Mouse (Mus musculus): ENCODE data around the gene Ift52. TPM values are rescaled to one million over a fixed set of nuclear protein-coding genes. Genes with fewer than 3 reads are reported as not detected.
A peak's percentile ranks its signal among the peaks of the same experiment; 100 is the strongest.

Gene Ift52
- 24.4 and 25.9 TPM in 2 replicates for polyA plus RNA-seq (2016; fragmentation: Nextera tagmentation; extraction: Ambion mirVana)

- H3K27ac ChIP-seq: peak within 1 kb of the TSS; percentile 66
- 1% methylated on average over 57 of the region's 57 CpGs for WGBS (ENCODE audit: insufficient replicate concordance)
- ATAC-seq: peak; percentile 96
- H3K27me3 ChIP-seq (replicated peaks): no peaks in the 10 kb centered on the region; the same call in 1 of the 2 replicates
- H3K4me3 ChIP-seq: peak within 1 kb of the TSS; percentile 88
- no peaks in the 10 kb centered on the region for H3K9me3 ChIP-seq (replicated peaks)
- peaks cover 13% of the 10 kb centered on the region for H3K4me1 ChIP-seq
- H3K9ac ChIP-seq: peak within 1 kb of the TSS; percentile 81
- H3K4me2 ChIP-seq: peak within 1 kb of the TSS; percentile 68
- no peaks in the 10 kb centered on the region for H3K36me3 ChIP-seq
Measured at GRCm38 (mm10) chr2:163016916-163017743, at the start of gene Ift52. Gene Ift52, plus strand, starts transcription at chr2:163017354.

- Histone ChIP-seq H3K27ac (no peak overlapping the region), H3K9me3 (replicated peaks) (no peaks in the 10 kb centered on the region), H3K4me1 (no peaks in the 10 kb centered on the region), H3K4me2 (no peak overlapping the region), H3K4me3 (no peak overlapping the region), H3K9ac (no peak overlapping the region), H3K27me3 (replicated peaks) (peaks cover 8% of the 10 kb centered on the region; the same call in 1 of the 2 replicates), H3K36me3 (no peaks in the 10 kb centered on the region)
- ATAC-seq: peak; percentile 31; the same call in 1 of the 2 replicates
- 9% methylated on average over 5 of the region's 5 CpGs for WGBS (ENCODE audit: insufficient replicate concordance)
Measured at GRCm38 (mm10) chr2:162968357-162968756, 48.8 kb upstream of the Ift52 start.

GRCm38 (mm10) chr2:162969101-162969500, 48.1 kb upstream of the Ift52 start:
- no peak overlapping the region for H3K4me2 ChIP-seq

GRCm38 (mm10) chr2:162970896-162971295, 46.3 kb upstream of the Ift52 start:
- Histone ChIP-seq H3K36me3 (no peaks in the 10 kb centered on the region), H3K9ac (no peak overlapping the region), H3K4me1 (peaks cover 4% of the 10 kb centered on the region; the same call in 1 of the 2 replicates), H3K9me3 (replicated peaks) (no peaks in the 10 kb centered on the region), H3K27me3 (replicated peaks) (peaks cover 8% of the 10 kb centered on the region; the same call in 1 of the 2 replicates), H3K27ac (no peak overlapping the region), H3K4me2 (no peak overlapping the region), H3K4me3 (no peak overlapping the region)
- 62% methylated on average over 6 of the region's 6 CpGs for WGBS (ENCODE audit: insufficient replicate concordance)
- no peak for ATAC-seq

More at GRCm38 (mm10) chr2:162969101-162969500, 48.1 kb upstream of the Ift52 start:
- WGBS (ENCODE audit: insufficient replicate concordance): 70% methylated on average over 3 of the region's 3 CpGs
- Histone ChIP-seq H3K27me3 (replicated peaks) (peaks cover 8% of the 10 kb centered on the region; the same call in 1 of the 2 replicates), H3K4me3 (no peak overlapping the region), H3K9ac (no peak overlapping the region), H3K36me3 (no peaks in the 10 kb centered on the region), H3K4me1 (peaks cover 3% of the 10 kb centered on the region; the same call in 1 of the 2 replicates), H3K27ac (no peak overlapping the region), H3K9me3 (replicated peaks) (no peaks in the 10 kb centered on the region)
- no peak for ATAC-seq

- 25% methylated on average over 7 of the region's 7 CpGs for WGBS (ENCODE audit: insufficient replicate concordance)
- H3K4me3 ChIP-seq: no peak overlapping the region
- no peaks in the 10 kb centered on the region for H3K36me3 ChIP-seq
- peak; percentile 49 for ATAC-seq
- H3K9ac ChIP-seq: no peak overlapping the region
- no peak overlapping the region for H3K27ac ChIP-seq
- H3K4me2 ChIP-seq: no peak overlapping the region
- no peaks in the 10 kb centered on the region for H3K27me3 ChIP-seq (replicated peaks)
- no peaks in the 10 kb centered on the region for H3K9me3 ChIP-seq (replicated peaks)
- peaks cover 4% of the 10 kb centered on the region; the same call in 1 of the 2 replicates for H3K4me1 ChIP-seq
Measured at GRCm38 (mm10) chr2:162972752-162973151, 44.4 kb upstream of the Ift52 start.

GRCm38 (mm10) chr2:162973206-162973605, 43.9 kb upstream of the Ift52 start:
- Histone ChIP-seq H3K36me3 (no peaks in the 10 kb centered on the region), H3K27me3 (replicated peaks) (no peaks in the 10 kb centered on the region), H3K9me3 (replicated peaks) (no peaks in the 10 kb centered on the region), H3K4me1 (peaks cover 4% of the 10 kb centered on the region; the same call in 1 of the 2 replicates), H3K4me3 (no peak overlapping the region), H3K27ac (no peak overlapping the region), H3K9ac (no peak overlapping the region), H3K4me2 (no peak overlapping the region)
- ATAC-seq: no peak
- WGBS (ENCODE audit: insufficient replicate concordance): 63% methylated on average over 5 of the region's 5 CpGs

GRCm38 (mm10) chr2:162973637-162974036, 43.5 kb upstream of the Ift52 start:
- ATAC-seq: no peak
- Histone ChIP-seq H3K27ac (no peak overlapping the region), H3K27me3 (replicated peaks) (no peaks in the 10 kb centered on the region), H3K4me2 (no peak overlapping the region), H3K36me3 (no peaks in the 10 kb centered on the region), H3K4me1 (peaks cover 4% of the 10 kb centered on the region; the same call in 1 of the 2 replicates), H3K4me3 (no peak overlapping the region), H3K9me3 (replicated peaks) (no peaks in the 10 kb centered on the region), H3K9ac (no peak overlapping the region)
- WGBS (ENCODE audit: insufficient replicate concordance): 56% methylated on average over 11 of the region's 11 CpGs

GRCm38 (mm10) chr2:162975157-162975775, 41.9 kb upstream of the Ift52 start:
- Histone ChIP-seq H3K9me3 (replicated peaks) (no peaks in the 10 kb centered on the region), H3K27me3 (replicated peaks) (no peaks in the 10 kb centered on the region), H3K36me3 (no peaks in the 10 kb centered on the region), H3K4me3 (no peak overlapping the region), H3K4me2 (no peak overlapping the region), H3K4me1 (peaks cover 4% of the 10 kb centered on the region; the same call in 1 of the 2 replicates), H3K27ac (no peak overlapping the region), H3K9ac (no peak overlapping the region)
- ATAC-seq: no peak
- 69% methylated on average over 11 of the region's 11 CpGs for WGBS (ENCODE audit: insufficient replicate concordance)

- H3K9ac ChIP-seq: no peak overlapping the region
- no peak overlapping the region for H3K27ac ChIP-seq
- peaks cover 4% of the 10 kb centered on the region; the same call in 1 of the 2 replicates for H3K4me1 ChIP-seq
- H3K4me3 ChIP-seq: no peak overlapping the region
- no peaks in the 10 kb centered on the region for H3K27me3 ChIP-seq (replicated peaks)
- no peak overlapping the region for H3K4me2 ChIP-seq
- 59% methylated on average over 4 of the region's 4 CpGs for WGBS (ENCODE audit: insufficient replicate concordance)
- H3K36me3 ChIP-seq: no peaks in the 10 kb centered on the region
- no peaks in the 10 kb centered on the region for H3K9me3 ChIP-seq (replicated peaks)
- ATAC-seq: no peak
Measured at GRCm38 (mm10) chr2:162976001-162976400, 41.2 kb upstream of the Ift52 start.

GRCm38 (mm10) chr2:162984381-162984780, 32.8 kb upstream of the Ift52 start:
- no peak for ATAC-seq
- Histone ChIP-seq H3K27me3 (replicated peaks) (0 out of 2 replicates have a peak, but pooled peaks cover 8% of the 10 kb centered on the region), H3K4me2 (no peak overlapping the region), H3K9ac (no peak overlapping the region), H3K4me3 (no peak overlapping the region), H3K27ac (no peak overlapping the region), H3K36me3 (no peaks in the 10 kb centered on the region), H3K9me3 (replicated peaks) (no peaks in the 10 kb centered on the region), H3K4me1 (no peaks in the 10 kb centered on the region)
- 72% methylated on average over 6 of the region's 6 CpGs for WGBS (ENCODE audit: insufficient replicate concordance)

- 58% methylated on average over 3 of the region's 3 CpGs for WGBS (ENCODE audit: insufficient replicate concordance)
Measured at GRCm38 (mm10) chr2:162985923-162986322, 31.2 kb upstream of the Ift52 start.

GRCm38 (mm10) chr2:162986764-162987163, 30.4 kb upstream of the Ift52 start:
- ATAC-seq: 0 out of 2 replicates have a peak, but pooled peaks have one; percentile 11
- Histone ChIP-seq H3K4me3 (no peak overlapping the region), H3K9me3 (replicated peaks) (no peaks in the 10 kb centered on the region), H3K4me1 (no peaks in the 10 kb centered on the region), H3K27ac (peak overlapping the region; percentile 22), H3K27me3 (replicated peaks) (peaks cover 13% of the 10 kb centered on the region; the same call in 1 of the 2 replicates), H3K4me2 (no peak overlapping the region), H3K9ac (no peak overlapping the region), H3K36me3 (no peaks in the 10 kb centered on the region)
- WGBS (ENCODE audit: insufficient replicate concordance): 66% methylated on average over 3 of the region's 3 CpGs

More at GRCm38 (mm10) chr2:162985923-162986322, 31.2 kb upstream of the Ift52 start:
- Histone ChIP-seq H3K4me2 (no peak overlapping the region), H3K36me3 (no peaks in the 10 kb centered on the region), H3K9ac (no peak overlapping the region), H3K4me3 (no peak overlapping the region), H3K4me1 (no peaks in the 10 kb centered on the region), H3K27me3 (replicated peaks) (0 out of 2 replicates have a peak, but pooled peaks cover 8% of the 10 kb centered on the region), H3K9me3 (replicated peaks) (no peaks in the 10 kb centered on the region), H3K27ac (no peak overlapping the region)
- ATAC-seq: peak; percentile 51; the same call in 1 of the 2 replicates

Measured in liver, embryonic 12.5 days (tissue).